Mouse (Mus musculus): ENCODE results near the gene a. TPM values are rescaled to one million over a fixed set of nuclear protein-coding genes. Genes with fewer than 3 reads are reported as not detected.

The a gene
- total RNA-seq, 4 experiments from 2014 or later: not detected

- no peak for DNase-seq (ENCODE audit: low spot score in 2 of 2)
These were observed 295.1 kb downstream of the a start for GRCm38 (mm10) chr2:155086328-155086727.

GRCm38 (mm10) chr2:155088264-155088663 lies 297.1 kb downstream of the a start:
- no peak for DNase-seq (ENCODE audit: low spot score in 2 of 2)

GRCm38 (mm10) chr2:155090909-155091742 lies 299.9 kb downstream of the a start:
- no peak for DNase-seq (ENCODE audit: low spot score in 2 of 2)

- DNase-seq (ENCODE audit: low spot score in 2 of 2): no peak
These were observed 300.5 kb downstream of the a start for GRCm38 (mm10) chr2:155091743-155092075.

GRCm38 (mm10) chr2:155093418-155093817 lies 302.2 kb downstream of the a start:
- no peak for DNase-seq (ENCODE audit: low spot score in 2 of 2)

GRCm38 (mm10) chr2:155098720-155099380 lies 307.6 kb downstream of the a start:
- DNase-seq (ENCODE audit: low spot score in 2 of 2): peak in 1 of 2 experiments; percentile 15

GRCm38 (mm10) chr2:155099421-155099820 lies 308.2 kb downstream of the a start:
- DNase-seq (ENCODE audit: low spot score in 2 of 2): peak; percentile 38 to 64

GRCm38 (mm10) chr2:155099994-155100795 lies 309.0 kb downstream of the a start:
- DNase-seq (ENCODE audit: low spot score in 2 of 2): no peak

Other genes starting within 250 kb of the a start
- 1 to 10 TPM in 2 of 4 experiments, under 1 TPM in 2; 0.64 to 2.0 (median 0.87) TPM for gene 1700003F12Rik, start 244.3 kb upstream of the a start, total RNA-seq (2022)
- gene Actl10, start 239.6 kb upstream of the a start, total RNA-seq (2022): under 1 TPM in 1 of 4 experiments, not detected in 3; 0.40 TPM
- gene Necab3, start 232.5 kb upstream of the a start, total RNA-seq (2022): 10 to 100 TPM; 29.2 to 33.2 (median 30.4) TPM
- 1 to 10 TPM; 3.5 to 5.1 (median 4.5) TPM for gene E2f1, start 221.5 kb upstream of the a start, total RNA-seq (2022)
- 10 to 100 TPM; 11.3 to 12.6 (median 11.7) TPM for gene Pxmp4, start 187.7 kb upstream of the a start, total RNA-seq (2022)
- 10 to 100 TPM in 1 of 4 experiments, 1 to 10 TPM in 3; 8.6 to 10.8 (median 9.3) TPM for gene Zfp341, start 178.1 kb upstream of the a start, total RNA-seq (2022)
- gene 4930519P11Rik, start 178.0 kb upstream of the a start, total RNA-seq (2022): not detected
- 100 to 1,000 TPM; 206 to 234 (median 209) TPM for gene Chmp4b, start 139.7 kb upstream of the a start, total RNA-seq (2022)
- not detected for gene Gm14214, start 21.4 kb upstream of the a start, total RNA-seq (2022)
- 10 to 100 TPM; 63.5 to 70.0 (median 64.6) TPM for gene Raly, start 306 bp upstream of the a start, total RNA-seq (2022)
- gene Eif2s2, start 101.5 kb downstream of the a start, total RNA-seq (2022): 10 to 100 TPM; 52.0 to 55.8 (median 52.8) TPM
- under 1 TPM; 0.14 to 0.37 (median 0.28) TPM for gene Gm14226, start 226.9 kb downstream of the a start, total RNA-seq (2022)